Mouse (Mus musculus) brown adipose tissue, adult 24 weeks (tissue): ENCODE results near the gene Tln2. TPM values are rescaled to one million over a fixed set of nuclear protein-coding genes. Genes with fewer than 3 reads are reported as not detected.
A peak's percentile ranks its signal among the peaks of the same experiment; 100 is the strongest.

Source experiments
- H3K27ac ChIP-seq: fragments of 200-500 bp; replicated peaks from 2 replicates; pipeline ENCODE4 v1.5.1; 2012; ENCODE audit warnings: low read depth, mild to moderate bottlenecking, low read length
- H3K4me1 ChIP-seq: fragments of 200-500 bp; 2 replicates; pipeline ENCODE4 v1.6.1; 2012; ENCODE audit warnings: low read length, mixed read lengths; ENCODE audit not compliant: control insufficient read depth, insufficient read depth, insufficient read length
- H3K4me3 ChIP-seq: fragments of 200-500 bp; 2 replicates; pipeline ENCODE4 v1.5.1; 2012; ENCODE audit warnings: low read depth, mild to moderate bottlenecking, low read length, moderate library complexity; ENCODE audit not compliant: insufficient read depth
- polyA plus RNA-seq: library from polyadenylated mRNA; stranded (reverse); fragments of >200 nt; gene quantifications from 2 replicates; pipeline ENCODE4 v1.2.4, GENCODE M21; 2012; ENCODE audit not compliant: missing spikeins, insufficient read depth, insufficient read length

The Tln2 gene
- polyA plus RNA-seq, 1 experiment: 12.0 TPM

DNA sequence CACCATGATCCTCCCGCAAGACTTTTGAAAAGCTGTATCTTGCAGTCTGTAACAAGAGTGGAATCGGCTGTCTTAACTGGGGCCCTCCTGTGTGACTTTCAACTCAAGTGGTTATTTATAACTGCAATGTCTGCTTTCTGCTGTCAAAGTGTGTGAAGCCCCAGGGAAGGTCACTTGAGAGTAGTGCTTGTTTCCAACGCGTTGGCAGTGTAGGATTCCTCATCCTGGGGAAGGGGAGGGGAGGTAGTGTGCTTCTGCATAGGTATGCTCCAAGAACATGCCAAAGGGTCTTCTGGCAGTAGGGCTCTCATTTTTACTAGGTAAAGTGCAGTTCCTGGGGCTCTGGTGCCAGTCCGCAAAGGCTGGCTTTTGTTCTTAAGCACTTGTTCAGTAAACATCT, 29.9 kb downstream of the Tln2 start:
- Histone ChIP-seq H3K27ac (no peak overlapping the region), H3K4me3 (no peak overlapping the region), H3K4me1 (peaks cover 13% of the 10 kb centered on the region)

GRCm38 (mm10) chr9:67527726-67528125, 31.8 kb downstream of the Tln2 start:
- Histone ChIP-seq H3K27ac (no peak overlapping the region), H3K4me3 (no peak overlapping the region), H3K4me1 (peaks cover 5% of the 10 kb centered on the region)

- H3K4me3 ChIP-seq: no peak overlapping the region
- no peaks in the 10 kb centered on the region for H3K4me1 ChIP-seq
- no peak overlapping the region for H3K27ac ChIP-seq
These were observed 37.8 kb downstream of the Tln2 start for GRCm38 (mm10) chr9:67521736-67522135.

DNA sequence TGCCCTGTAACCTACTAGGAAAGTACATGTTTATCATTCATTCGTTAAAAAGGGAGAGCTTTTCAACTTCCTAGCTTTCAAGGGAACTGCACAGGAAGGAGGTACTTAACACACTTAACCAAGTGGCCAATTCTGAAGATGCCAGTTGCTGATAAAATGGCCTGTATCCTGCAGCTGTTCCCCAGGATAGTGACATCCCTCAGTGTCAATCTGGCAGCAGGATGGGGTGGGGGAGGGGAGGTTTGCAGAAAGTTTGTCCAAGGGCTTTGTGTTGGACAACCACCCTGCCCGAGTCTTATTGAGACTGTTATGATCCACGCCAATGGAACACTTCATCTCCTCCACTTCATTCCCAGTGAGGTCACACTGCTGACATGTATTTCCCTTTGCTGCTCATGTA, 50.0 kb downstream of the Tln2 start:
- no peak overlapping the region for H3K4me3 ChIP-seq
- no peak overlapping the region for H3K27ac ChIP-seq
- no peaks in the 10 kb centered on the region for H3K4me1 ChIP-seq

- Histone ChIP-seq H3K4me3 (no peak overlapping the region), H3K27ac (no peak overlapping the region), H3K4me1 (no peaks in the 10 kb centered on the region)
These were observed 54.7 kb downstream of the Tln2 start for GRCm38 (mm10) chr9:67504669-67505260.

- Histone ChIP-seq H3K27ac (no peak overlapping the region), H3K4me1 (peaks cover under 1% of the 10 kb centered on the region), H3K4me3 (no peak overlapping the region)
These were observed 57.7 kb downstream of the Tln2 start for GRCm38 (mm10) chr9:67501801-67502200.

- Histone ChIP-seq H3K4me3 (no peak overlapping the region), H3K27ac (no peak overlapping the region), H3K4me1 (peaks cover 23% of the 10 kb centered on the region)
These were observed 63.1 kb downstream of the Tln2 start for GRCm38 (mm10) chr9:67496368-67496767.

GRCm38 (mm10) chr9:67495350-67495749, 64.2 kb downstream of the Tln2 start:
- Histone ChIP-seq H3K4me1 (peaks cover 23% of the 10 kb centered on the region), H3K27ac (no peak overlapping the region), H3K4me3 (no peak overlapping the region)

DNA sequence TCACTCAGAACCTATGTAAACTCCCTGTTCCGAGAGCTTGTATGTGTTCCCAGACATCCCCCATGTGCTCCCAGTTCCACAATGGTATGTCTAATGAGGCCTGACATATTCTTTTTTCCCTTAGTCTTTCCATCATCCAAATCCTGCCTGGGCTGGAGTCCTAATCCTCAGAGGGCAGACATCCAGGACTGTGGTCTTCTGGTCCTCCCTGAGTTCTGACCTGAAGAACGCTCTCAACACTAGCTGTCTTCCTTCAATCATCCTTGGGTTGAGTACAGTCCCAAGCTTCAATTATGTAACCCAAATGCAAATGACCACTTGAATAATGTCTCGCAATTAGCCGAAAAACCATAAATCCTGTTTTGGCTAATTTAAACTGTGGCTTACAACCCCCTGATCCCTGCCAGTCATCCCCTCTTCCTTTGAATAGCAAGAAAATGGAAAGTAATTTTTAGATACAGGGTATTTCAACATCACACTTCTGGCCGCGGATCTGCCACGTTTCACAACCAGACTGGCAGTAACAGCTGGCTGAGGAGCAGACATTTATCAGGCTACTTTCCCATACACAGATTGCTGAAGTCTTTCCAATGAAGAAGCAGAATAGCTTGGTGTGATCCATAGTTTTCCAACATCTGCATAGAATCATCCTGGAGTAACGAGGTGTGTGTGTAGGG, 65.5 kb downstream of the Tln2 start:
- Histone ChIP-seq H3K4me3 (no peak overlapping the region), H3K27ac (no peak overlapping the region), H3K4me1 (peaks cover 23% of the 10 kb centered on the region)

- Histone ChIP-seq H3K27ac (no peak overlapping the region), H3K4me1 (peaks cover 12% of the 10 kb centered on the region), H3K4me3 (no peak overlapping the region)
These were observed 70.1 kb downstream of the Tln2 start for GRCm38 (mm10) chr9:67489370-67489769.

DNA sequence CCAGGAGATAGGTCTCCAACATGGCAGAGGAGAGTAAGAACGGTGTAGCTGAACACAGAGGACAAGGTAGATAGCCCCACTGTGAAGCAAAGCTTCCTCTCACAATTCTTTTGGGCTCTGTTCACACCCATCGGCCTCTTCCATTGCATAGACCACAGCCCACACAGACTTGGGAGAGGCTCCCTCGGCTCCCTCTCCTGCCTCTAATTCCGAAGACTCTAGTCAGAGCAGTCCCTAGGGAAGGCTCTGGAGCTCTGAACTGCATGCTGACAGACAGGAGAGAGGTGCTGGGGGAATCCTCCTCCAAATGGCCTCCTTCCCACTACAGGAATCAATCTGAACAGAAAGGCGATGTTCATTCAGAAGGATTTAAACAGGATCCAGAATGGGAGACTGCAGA, 72.9 kb downstream of the Tln2 start:
- Histone ChIP-seq H3K4me3 (no peak overlapping the region), H3K4me1 (peaks cover 8% of the 10 kb centered on the region), H3K27ac (no peak overlapping the region)

GRCm38 (mm10) chr9:67485169-67486072, 74.1 kb downstream of the Tln2 start:
- Histone ChIP-seq H3K27ac (peak overlapping the region; percentile 46), H3K4me3 (peak overlapping the region; percentile 25; the same call in 1 of the 2 replicates), H3K4me1 (peaks cover 10% of the 10 kb centered on the region)

GRCm38 (mm10) chr9:67482277-67482676, 77.2 kb downstream of the Tln2 start:
- Histone ChIP-seq H3K4me1 (peaks cover 10% of the 10 kb centered on the region), H3K27ac (no peak overlapping the region), H3K4me3 (no peak overlapping the region)

DNA sequence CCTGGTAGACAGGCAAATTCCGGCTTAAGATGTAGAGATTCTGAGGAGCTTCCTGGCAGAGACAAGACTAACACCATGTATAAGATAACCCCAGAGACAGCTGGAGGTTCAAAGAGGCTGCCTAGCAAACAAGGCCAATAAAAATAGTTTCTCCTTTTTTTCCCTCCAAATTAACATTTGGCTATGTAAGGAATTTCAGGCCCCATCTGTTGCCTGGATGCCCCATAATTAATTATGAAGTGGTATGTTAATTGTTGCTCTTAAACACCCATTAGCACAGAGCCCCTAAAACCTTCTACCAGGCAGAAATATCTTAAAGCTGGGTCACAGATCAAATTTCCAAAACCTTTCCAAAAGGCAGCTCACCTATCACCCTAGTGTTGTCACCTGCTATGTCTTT, 77.7 kb downstream of the Tln2 start:
- peaks cover 10% of the 10 kb centered on the region for H3K4me1 ChIP-seq
- H3K27ac ChIP-seq: no peak overlapping the region
- H3K4me3 ChIP-seq: no peak overlapping the region

GRCm38 (mm10) chr9:67477445-67477844, 82.1 kb downstream of the Tln2 start:
- Histone ChIP-seq H3K4me1 (0 out of 2 replicates have a peak, but pooled peaks cover 2% of the 10 kb centered on the region), H3K27ac (no peak overlapping the region), H3K4me3 (no peak overlapping the region)
